Mouse (Mus musculus) macrophage (primary cell): ENCODE measurements around the gene Dppa3. TPM values are rescaled to one million over a fixed set of nuclear protein-coding genes. Genes with fewer than 3 reads are reported as not detected.

Experiments used
- H3K27ac ChIP-seq: fragments of 350-480 bp; formaldehyde crosslinking; 2 replicates; pipeline ENCODE4 v1.9.0; 2021
- H3K36me3 ChIP-seq: fragments of 350-480 bp; formaldehyde crosslinking; 2 replicates; pipeline ENCODE4 v1.9.0; 2021; ENCODE audit errors: inconsistent target
- H3K4me3 ChIP-seq: fragments of 350-480 bp; formaldehyde crosslinking; 2 replicates; pipeline ENCODE4 v1.9.0; 2021; ENCODE audit errors: inconsistent target
- H3K79me2 ChIP-seq: fragments of 350-480 bp; formaldehyde crosslinking; 2 replicates; pipeline ENCODE4 v1.9.0; 2021; ENCODE audit errors: inconsistent target
- WGBS: methylation state at CpG from one replicate; pipeline ENCODE4 v1.1.7; 2026; ENCODE audit warnings: inconsistent platforms; ENCODE audit not compliant: missing documents; 5-methylcytosine and 5-hydroxymethylcytosine counted together
- polyA plus RNA-seq: library from polyadenylated mRNA; stranded (reverse); fragments of 250-400 nt; gene quantifications from 3 replicates; pipeline ENCODE4 v1.2.4, GENCODE M21; 2018; ENCODE audit warnings: inconsistent platforms

Dppa3 gene
- polyA plus RNA-seq, 1 experiment from 2014 or later: 3.4 TPM

DNA sequence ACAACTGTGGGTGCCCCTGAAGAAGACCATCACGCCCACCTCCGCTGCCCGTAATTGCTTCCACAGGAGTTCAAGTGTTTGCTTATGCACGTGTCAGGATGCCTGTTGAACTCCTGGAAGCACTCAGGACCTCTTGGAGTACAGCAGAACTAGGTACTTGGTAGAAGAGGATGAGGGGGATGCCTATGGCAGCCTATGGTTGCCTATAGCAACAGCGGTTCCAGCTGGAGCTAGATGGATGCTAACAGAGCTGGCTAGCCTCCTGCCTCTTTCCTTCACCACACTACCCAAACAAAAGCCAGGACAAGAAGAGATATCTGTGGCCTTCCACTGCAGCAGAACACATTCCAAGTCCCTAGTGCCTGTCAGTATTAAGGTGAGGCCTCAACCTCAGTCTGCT, 41.5 kb downstream of the Dppa3 start:
- WGBS: 88% methylated on average over 5 of the region's 5 CpGs
- no peaks in the 10 kb centered on the region for H3K36me3 ChIP-seq
- no peak overlapping the region for H3K4me3 ChIP-seq
- no peak overlapping the region for H3K27ac ChIP-seq
- no peaks in the 10 kb centered on the region for H3K79me2 ChIP-seq

DNA sequence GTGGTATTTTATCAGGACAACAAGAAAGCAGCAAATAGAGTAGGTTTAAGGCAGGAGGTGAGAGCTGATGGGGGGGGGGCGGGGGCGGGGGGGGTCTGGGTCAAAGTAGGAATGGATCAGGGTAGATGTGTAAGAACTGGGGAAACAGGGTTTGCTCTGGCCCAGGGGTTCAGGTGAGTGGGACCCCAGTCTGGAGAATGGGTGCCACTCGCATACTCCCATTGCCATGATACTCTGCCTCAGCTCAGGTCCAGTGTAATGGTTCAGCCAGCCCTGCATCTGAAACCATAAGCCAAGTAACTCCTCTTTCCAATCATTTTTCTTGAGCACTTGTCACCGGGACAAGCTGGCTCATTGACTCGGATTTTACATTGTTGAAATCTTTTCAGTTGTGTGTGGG, 42.6 kb downstream of the Dppa3 start:
- no peaks in the 10 kb centered on the region for H3K79me2 ChIP-seq
- H3K27ac ChIP-seq: no peak overlapping the region
- WGBS: 84% methylated on average over 5 of the region's 5 CpGs
- H3K4me3 ChIP-seq: no peak overlapping the region
- H3K36me3 ChIP-seq: no peaks in the 10 kb centered on the region

DNA sequence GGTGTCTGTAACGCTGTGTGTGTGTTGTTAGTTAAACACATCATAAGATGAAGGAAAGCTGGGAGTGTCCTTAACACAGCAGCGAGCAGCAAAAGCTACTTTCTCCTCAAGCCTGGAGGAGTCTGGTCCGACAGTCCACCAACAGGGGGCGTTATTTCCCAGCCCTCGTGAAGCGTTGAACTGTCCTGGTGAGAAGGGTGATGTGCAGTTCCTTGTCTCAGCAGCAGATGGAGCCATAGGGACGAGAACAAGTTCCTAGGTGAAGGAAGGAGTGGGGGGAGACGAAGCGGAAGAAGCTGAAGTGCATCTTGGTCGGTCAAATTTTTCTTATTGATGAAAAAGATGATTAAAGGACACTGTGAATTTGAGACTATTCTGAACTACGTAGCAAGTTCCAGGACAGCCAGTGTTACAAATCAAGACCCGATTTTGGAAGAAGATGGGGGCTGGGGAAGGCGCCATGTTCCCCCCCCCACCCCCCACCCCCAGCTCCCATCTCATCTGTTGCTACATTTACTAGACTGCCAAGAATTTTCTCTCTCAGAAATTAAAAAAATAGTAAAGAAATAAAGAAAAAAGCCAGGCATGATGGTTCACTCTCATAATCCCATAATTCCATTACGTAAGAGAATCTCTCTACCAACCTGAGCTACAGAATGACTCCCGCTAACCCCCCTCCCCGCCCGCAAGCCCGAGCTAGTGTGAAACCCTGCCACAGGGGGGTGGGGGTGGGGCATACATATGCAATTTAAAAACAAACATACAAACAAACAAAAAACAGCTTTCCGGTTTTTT, 43.4 kb downstream of the Dppa3 start:
- Histone ChIP-seq H3K36me3 (no peaks in the 10 kb centered on the region), H3K4me3 (no peak overlapping the region), H3K79me2 (no peaks in the 10 kb centered on the region), H3K27ac (no peak overlapping the region)
- WGBS: 15% methylated on average over 18 of the region's 19 CpGs

DNA sequence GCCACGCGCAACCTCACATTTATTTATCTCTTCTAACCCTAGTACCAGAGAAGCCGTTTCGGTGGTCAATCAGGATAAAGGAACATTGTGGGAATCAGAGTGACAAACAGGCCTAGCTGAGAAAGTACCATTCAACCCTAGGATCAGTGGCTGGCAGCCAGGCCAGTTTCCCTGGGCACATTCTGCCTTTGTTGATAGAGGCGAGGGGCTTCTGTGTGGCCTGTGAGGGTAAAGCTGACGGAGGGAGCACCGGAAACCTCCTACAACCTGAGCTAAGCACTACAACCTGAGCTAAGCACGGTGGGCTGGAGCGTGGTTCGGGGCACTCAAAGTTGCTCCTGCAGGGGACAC, 44.0 kb downstream of the Dppa3 start:
- H3K27ac ChIP-seq: no peak overlapping the region
- H3K4me3 ChIP-seq: no peak overlapping the region
- H3K79me2 ChIP-seq: no peaks in the 10 kb centered on the region
- no peaks in the 10 kb centered on the region for H3K36me3 ChIP-seq
- 72% methylated on average over 10 of the region's 10 CpGs for WGBS

GRCm38 (mm10) chr6:122670841-122671240, 44.6 kb downstream of the Dppa3 start:
- Histone ChIP-seq H3K79me2 (no peaks in the 10 kb centered on the region), H3K27ac (no peak overlapping the region), H3K36me3 (no peaks in the 10 kb centered on the region), H3K4me3 (no peak overlapping the region)
- 90% methylated on average over 4 of the region's 4 CpGs for WGBS

DNA sequence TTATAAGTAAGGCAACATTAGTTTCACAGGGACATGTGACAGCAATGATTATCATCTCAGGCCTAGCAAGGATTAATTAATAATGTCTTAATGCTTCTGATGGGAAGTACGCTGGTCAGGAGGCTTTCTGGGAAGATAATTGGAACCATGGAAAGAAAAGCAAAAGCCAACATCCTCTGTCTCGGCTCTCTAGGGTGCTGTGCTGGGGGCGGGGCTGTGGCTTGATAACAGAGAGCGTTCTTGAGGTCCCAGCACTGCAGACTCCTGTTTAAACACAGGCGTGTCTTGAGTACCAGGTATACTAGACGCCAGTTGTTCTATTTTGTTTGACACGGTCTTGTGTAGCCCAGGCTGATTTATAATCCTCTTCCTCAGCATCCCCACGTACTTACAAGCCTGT, 46.5 kb downstream of the Dppa3 start:
- 86% methylated on average over 8 of the region's 8 CpGs for WGBS

More for the DNA sequence above, 46.5 kb downstream of the Dppa3 start:
- Histone ChIP-seq H3K4me3 (no peak overlapping the region), H3K79me2 (no peaks in the 10 kb centered on the region), H3K27ac (no peak overlapping the region), H3K36me3 (no peaks in the 10 kb centered on the region)

Other genes with a start within 250 kb of the Dppa3 start
- gene Rimklb, start 127.6 kb upstream of the Dppa3 start, polyA plus RNA-seq: not detected in 3 replicates
- not detected in 3 replicates for gene Mfap5, start 120.6 kb upstream of the Dppa3 start, polyA plus RNA-seq
- gene Aicda, start 72.6 kb upstream of the Dppa3 start, polyA plus RNA-seq: 0.13 TPM in 1 of 3 replicates, not detected in the others
- gene Apobec1, start 24.0 kb upstream of the Dppa3 start, polyA plus RNA-seq: 444 to 687 TPM (median 596 TPM) in 3 replicates
- gene Gdf3, start 16.3 kb upstream of the Dppa3 start, polyA plus RNA-seq: 23.1 to 29.1 TPM (median 26.4 TPM) in 3 replicates
- not detected in 3 replicates for gene Nanog, start 81.1 kb downstream of the Dppa3 start, polyA plus RNA-seq
- 2.4 to 6.9 TPM (median 3.4 TPM) in 3 replicates for gene Slc2a3, start 175.2 kb downstream of the Dppa3 start, polyA plus RNA-seq
- 12.2 to 18.5 TPM (median 15.1 TPM) in 3 replicates for gene Foxj2, start 193.5 kb downstream of the Dppa3 start, polyA plus RNA-seq
- gene C3ar1, start 229.8 kb downstream of the Dppa3 start, polyA plus RNA-seq: 541 to 857 TPM (median 783 TPM) in 3 replicates
- gene Necap1, start 248.1 kb downstream of the Dppa3 start, polyA plus RNA-seq: 43.5 to 54.5 TPM (median 45.5 TPM) in 3 replicates